Mouse (Mus musculus): Measurements from ENCODE around the gene Actg1.
A peak's percentile ranks its signal among the peaks of the same experiment; 100 is the strongest.
"Not testable (repeated sequence)": the region's sequence is repeated elsewhere in the genome, so short reads cannot be mapped to it uniquely, and the experiment has no call there.

Actg1 gene

DNA sequence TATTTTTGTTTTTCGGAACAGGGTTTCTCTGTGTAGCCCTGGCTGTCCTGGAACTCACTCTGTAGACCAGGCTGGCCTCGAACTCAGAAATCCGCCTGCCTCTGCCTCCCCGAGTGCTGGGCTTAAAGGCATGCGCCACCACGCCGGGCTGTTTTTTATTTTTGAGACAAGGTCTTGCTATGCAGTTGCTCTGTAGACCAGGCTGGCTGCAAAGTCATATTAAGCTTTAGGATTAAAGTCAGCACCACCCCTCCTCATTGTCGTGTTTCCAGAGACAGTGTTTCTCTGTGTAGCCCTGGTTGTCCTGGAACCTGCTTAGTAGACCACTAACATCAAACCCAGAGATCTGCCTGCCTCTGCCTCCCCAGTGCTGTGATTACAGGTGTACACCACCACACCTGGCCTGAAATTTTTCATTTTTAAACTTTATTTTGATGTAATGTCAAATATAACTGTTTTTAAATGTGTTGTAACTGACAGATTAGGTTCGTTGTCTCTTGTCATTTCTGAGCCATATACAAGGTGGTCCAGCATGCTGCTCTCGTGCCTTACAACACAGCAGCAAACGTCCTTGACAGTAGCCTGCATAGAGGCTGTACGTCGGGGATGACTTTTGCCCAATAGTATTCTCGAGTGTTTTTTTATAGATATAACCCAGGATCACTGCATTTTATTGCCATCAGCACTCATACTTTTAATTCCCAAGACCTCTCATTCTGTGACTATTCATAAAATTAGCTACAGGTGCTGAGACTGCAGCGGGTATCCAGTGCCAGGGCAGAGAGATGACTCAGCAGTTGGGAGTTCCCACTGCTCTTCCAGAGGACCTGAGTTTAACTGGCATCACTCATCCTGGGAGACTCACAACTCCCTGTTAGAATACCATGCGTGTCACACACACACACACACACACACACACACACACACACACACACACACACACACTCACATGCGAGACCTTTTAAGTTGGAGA lies 6.2 kb upstream of the Actg1 start:
- H3K36me3 ChIP-seq (ENCODE audit: control insufficient read depth, insufficient read depth, low read length, poor library complexity, severe bottlenecking), result no peaks in the 10 kb centered on the region
- H3K27me3 ChIP-seq (ENCODE audit: control insufficient read depth, insufficient read depth, low read length, poor library complexity, severe bottlenecking), result no peaks in the 10 kb centered on the region
- no peak for DNase-seq (ENCODE audit: low read depth, low spot score)

DNA sequence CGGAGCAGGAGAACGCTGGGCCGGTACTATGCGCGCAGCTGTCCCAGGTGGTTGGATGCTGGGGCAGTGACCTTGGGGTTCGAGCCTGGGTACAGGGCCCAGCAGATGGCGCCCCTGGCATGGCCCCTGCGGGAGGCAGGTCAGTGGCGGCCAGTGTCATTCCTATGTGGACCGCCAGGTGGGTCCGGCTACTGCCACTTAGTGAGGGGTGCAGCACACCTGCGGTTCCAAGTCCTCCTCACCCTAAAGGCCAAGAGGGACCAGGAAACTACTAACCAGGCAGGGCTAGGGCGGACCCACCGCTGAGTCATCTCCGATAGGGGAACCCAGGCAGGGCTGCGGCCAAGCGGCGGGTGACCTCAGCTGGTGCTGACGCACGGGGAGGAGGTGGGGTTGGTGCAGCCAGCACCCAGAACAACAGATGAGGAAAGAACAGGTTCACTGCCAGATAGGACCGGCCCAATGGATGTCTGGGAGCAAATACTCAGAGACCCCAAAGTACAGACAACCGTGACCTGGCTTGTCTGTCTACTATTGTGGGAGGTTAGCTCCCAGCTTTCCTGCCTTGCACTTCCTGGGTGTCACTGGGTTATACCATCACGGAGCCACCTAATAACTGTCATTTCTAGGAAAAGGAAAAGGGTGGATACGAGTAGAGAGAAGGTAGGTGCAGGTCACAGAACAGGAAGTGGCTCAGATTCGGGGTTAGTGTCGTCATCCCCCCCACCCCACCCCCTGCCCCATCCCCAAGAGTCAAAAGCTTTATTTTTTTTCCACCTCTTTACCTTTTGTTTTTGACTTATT lies 5.4 kb upstream of the Actg1 start:
- peak; percentile 90 for DNase-seq (ENCODE audit: low read depth, low spot score)
- Histone ChIP-seq H3K27me3 (ENCODE audit: control insufficient read depth, insufficient read depth, low read length, poor library complexity, severe bottlenecking) (no peaks in the 10 kb centered on the region), H3K36me3 (ENCODE audit: control insufficient read depth, insufficient read depth, low read length, poor library complexity, severe bottlenecking) (no peaks in the 10 kb centered on the region)

DNA sequence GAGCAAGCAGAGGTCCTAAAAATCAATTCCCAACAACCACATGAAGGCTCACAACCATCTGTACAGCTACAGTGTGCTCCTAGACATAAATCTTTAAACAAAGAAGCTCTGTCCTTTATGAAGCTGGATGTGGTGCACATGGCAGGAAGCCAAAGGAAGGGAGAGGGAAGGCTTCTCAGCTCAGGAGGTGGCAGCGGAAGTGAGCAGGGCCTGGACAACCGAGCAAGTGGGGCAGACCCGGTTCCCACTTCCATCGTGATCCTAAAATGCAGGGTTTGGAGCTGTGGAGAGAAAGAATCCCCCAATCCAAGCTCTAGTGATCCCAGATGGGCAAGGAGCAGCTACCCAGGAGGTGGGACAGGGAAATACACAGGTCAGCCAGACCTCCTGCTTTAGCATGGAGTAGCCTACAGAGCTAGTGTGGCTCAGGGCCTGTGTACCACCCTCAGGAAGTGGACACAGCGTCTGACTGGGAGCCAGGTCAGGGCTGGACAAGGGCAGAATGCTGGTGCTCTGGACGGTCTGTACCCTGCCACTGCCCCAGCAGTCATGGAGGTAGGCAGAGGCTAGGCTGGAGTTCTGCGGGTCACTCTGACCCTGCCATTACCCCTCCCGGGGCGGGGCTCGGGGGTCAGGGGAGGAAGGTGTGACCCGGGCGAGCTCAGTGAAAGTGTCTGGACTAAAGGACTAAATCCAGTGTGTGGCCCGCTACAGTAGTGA lies 4.4 kb upstream of the Actg1 start:
- no peaks in the 10 kb centered on the region for H3K36me3 ChIP-seq (ENCODE audit: control insufficient read depth, insufficient read depth, low read length, poor library complexity, severe bottlenecking)
- H3K27me3 ChIP-seq (ENCODE audit: control insufficient read depth, insufficient read depth, low read length, poor library complexity, severe bottlenecking), result no peaks in the 10 kb centered on the region
- no peak for DNase-seq (ENCODE audit: low read depth, low spot score)

DNA sequence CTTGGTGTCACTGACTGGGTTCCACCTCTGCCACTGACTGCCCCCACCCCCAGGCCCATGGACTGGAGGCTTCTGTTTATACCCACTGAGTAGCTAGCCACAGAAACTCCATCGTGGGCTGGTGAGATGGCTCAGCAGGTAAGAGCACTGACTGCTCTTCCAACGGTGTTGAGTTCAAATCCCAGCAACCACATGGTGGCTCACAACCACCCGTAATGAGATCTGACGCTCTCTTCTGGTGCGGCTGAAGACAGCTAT lies 3.7 kb upstream of the Actg1 start:
- not testable (repeated sequence) for H3K27me3 ChIP-seq (ENCODE audit: control insufficient read depth, insufficient read depth, low read length, poor library complexity, severe bottlenecking); DNase-seq (ENCODE audit: low read depth, low spot score)

DNA sequence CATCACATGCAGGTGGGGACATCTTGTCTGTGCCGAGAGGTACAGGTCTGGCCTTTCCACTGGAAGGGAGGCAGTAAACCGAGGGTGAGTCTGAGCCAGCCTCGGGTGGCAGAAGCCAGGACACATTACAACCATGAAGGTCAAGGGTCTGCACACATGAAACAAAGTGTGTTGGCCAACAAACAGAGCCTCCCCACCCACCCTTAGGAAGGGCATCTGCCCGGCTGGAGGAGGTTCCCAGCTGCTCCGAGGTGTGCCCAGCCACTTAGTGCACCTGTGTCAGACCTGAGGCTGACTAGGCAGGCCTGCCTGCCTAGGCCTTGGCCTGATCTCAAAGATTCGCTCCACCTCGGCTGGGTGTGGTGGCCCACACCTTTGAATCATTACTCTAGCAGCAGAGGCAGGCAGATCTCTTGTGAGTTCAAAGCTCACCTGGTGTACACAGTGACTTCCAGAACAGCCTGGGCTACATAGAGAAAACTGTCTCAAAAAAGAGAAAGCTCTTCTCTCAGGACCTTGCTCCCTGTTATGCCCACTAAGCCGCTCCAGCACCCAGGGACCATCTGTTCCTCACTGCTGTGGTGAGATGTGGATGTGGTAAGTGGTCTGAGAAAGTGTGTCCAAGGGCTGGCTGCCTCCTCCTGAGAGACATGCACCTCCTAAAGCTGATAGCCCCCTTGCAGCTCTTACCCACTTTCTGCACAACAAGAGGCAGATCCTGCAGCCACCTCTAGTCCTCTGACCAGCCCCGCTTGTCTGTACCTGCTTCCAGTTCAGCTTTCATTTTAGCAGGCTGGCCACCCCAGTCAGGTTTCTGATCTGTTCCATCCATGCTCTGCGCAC lies 3.1 kb upstream of the Actg1 start:
- Histone ChIP-seq H3K27me3 (ENCODE audit: control insufficient read depth, insufficient read depth, low read length, poor library complexity, severe bottlenecking) (no peaks in the 10 kb centered on the region), H3K36me3 (ENCODE audit: control insufficient read depth, insufficient read depth, low read length, poor library complexity, severe bottlenecking) (peaks cover 5% of the 10 kb centered on the region; the same call in 1 of the 2 replicates)
- DNase-seq (ENCODE audit: low read depth, low spot score), result no peak

More for the DNA sequence above, 3.7 kb upstream of the Actg1 start:
- H3K36me3 ChIP-seq (ENCODE audit: control insufficient read depth, insufficient read depth, low read length, poor library complexity, severe bottlenecking), result not testable (repeated sequence)

DNA sequence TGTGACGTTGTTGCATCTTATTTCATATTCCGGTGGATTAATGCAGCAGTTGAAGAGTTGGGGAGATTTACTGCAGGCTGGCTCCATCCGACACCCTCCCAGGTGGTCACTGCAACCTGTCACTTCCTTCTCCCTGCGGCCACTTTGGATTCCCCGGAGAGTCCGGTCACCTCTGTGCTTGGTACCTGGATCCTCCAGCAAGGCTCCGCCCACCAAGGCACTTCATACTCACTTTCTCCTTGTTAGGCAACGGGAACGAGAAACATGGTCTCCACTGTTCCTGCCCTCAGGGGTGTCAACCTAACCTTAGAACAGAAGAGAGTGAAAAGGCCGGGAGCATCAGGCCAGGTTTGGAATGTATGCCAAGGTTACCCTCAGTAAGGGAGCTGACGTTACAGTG lies 2.4 kb upstream of the Actg1 start:
- no peak for DNase-seq (ENCODE audit: low read depth, low spot score)
- H3K36me3 ChIP-seq (ENCODE audit: control insufficient read depth, insufficient read depth, low read length, poor library complexity, severe bottlenecking), result peaks cover 5% of the 10 kb centered on the region; the same call in 1 of the 2 replicates
- no peaks in the 10 kb centered on the region for H3K27me3 ChIP-seq (ENCODE audit: control insufficient read depth, insufficient read depth, low read length, poor library complexity, severe bottlenecking)

DNA sequence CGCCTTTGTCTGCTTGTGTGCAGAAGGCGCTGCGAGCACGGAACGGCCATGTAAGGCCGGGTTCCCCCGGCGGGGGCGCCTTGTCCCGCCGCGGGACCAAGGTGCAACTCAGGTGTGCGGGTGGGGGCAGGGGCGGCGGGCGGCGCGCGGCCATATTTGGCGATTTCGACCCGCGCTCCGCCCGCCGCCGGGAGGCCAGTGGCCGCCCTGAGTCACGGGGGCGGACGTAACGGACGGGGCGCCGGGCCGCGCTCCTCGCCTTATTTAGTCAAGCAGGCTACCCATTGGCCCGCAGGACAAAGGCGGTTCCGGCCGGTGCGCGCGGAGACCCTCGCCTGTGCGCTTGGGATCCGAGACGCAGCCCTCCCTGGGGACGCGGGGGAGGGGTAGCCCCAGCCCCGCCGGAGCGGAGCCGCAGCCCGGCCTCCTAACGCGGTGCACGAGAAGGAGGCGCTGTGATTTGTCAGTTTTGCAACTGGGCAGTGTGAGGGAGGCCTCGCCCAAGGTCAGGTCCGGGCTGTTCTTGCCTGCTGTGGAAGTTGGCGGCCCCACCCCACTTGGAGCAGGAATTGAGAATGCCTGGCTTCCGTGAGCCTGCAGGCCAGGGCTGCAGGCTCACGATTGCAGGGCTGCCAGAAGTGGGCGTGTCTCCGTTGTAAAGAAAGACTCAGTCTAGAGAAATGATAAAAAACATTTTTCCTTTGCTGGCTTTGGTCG lies 1.8 kb upstream of the Actg1 start:
- peak; percentile 85 for DNase-seq (ENCODE audit: low read depth, low spot score)
- Histone ChIP-seq H3K27me3 (ENCODE audit: control insufficient read depth, insufficient read depth, low read length, poor library complexity, severe bottlenecking) (no peaks in the 10 kb centered on the region), H3K36me3 (ENCODE audit: control insufficient read depth, insufficient read depth, low read length, poor library complexity, severe bottlenecking) (peaks cover 9% of the 10 kb centered on the region)

DNA sequence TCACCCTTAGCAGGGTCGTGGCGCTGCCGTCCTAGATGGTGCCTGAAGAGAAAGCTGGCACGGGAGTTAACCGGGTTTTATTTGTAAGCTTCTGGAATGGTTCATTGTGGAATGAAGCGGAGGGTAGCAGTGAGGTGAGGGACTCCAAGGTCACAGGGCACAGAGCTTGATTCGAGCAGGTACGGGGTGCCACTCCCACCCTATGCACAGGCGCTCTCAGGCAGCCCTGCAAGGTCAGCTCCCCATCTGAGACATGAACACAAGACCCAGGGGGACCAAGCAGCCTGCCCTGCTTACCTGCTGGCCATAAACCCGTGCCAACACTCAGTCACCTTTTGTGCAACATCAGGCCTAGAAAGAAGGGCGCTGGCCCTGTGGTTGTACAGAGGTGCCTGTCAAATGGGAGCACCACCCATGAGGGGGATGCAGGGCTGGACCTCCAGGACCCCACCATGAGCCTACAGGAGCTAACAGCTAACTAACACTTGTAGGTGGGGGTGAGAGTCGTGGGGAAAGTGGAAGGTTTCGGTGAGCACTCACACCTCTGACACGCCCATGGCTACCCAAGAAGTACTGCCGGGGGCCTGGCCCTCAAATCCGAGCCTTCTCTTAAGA lies 1.1 kb upstream of the Actg1 start:
- H3K36me3 ChIP-seq (ENCODE audit: control insufficient read depth, insufficient read depth, low read length, poor library complexity, severe bottlenecking), result peaks cover 11% of the 10 kb centered on the region
- no peak for DNase-seq (ENCODE audit: low read depth, low spot score)
- no peaks in the 10 kb centered on the region for H3K27me3 ChIP-seq (ENCODE audit: control insufficient read depth, insufficient read depth, low read length, poor library complexity, severe bottlenecking)

DNA sequence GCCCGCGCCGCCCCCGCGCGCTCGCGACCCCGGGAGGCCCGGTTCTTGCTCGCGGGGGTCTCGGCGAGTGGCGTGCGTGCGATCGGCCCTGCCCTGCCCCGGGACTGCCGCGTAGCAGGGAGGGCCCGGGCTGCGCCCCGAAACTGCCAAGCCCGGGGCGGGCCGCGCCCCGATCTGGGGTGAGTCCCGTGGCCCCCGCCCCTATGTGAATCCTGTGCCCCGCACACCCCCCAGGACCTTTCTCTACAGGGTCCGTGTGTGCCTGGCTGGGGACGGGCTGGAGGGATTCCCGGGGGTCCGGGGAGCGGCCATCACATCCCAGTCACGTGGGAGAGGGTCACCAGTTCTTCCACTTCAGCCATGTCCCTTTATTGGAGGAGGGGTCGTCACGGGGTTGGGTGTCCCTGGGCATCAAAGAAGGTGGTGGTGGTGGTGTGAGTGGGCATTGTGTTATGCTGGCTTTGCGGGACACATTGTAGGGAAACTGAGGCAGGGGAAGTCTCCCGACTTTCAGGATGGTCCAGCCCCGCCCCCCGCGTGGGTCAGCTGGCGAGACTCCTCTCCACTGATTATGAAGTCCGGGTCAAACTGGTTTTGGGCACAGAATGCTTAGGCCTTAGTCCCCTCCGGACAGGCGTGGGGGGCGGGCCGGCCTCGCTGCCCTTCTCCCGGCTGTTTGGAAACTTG lies 485 bp upstream of the Actg1 start:
- Histone ChIP-seq H3K27me3 (ENCODE audit: control insufficient read depth, insufficient read depth, low read length, poor library complexity, severe bottlenecking) (no peaks in the 10 kb centered on the region), H3K36me3 (ENCODE audit: control insufficient read depth, insufficient read depth, low read length, poor library complexity, severe bottlenecking) (peaks cover 11% of the 10 kb centered on the region)
- DNase-seq (ENCODE audit: low read depth, low spot score), result no peak

DNA sequence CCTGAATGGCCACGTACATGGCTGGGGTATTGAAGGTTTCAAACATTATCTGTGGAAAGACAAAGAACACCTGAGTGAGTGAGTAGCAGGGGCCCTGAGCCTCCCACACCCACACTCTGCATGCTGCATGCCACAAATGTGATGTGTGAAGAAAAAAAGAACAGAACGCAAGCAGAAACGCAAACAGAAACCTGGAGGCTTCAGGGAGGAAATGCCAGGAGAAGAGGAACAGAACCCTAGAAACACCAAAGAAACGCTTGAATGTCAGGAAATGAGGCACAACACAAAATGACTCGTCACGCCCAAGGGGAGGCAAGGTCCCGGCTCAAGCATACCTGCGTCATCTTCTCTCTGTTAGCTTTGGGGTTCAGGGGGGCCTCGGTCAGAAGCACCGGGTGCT lies 1.0 kb downstream of the Actg1 start:
- DNase-seq (ENCODE audit: low read depth, low spot score), result peak; percentile 65
- peaks cover 11% of the 10 kb centered on the region for H3K36me3 ChIP-seq (ENCODE audit: control insufficient read depth, insufficient read depth, low read length, poor library complexity, severe bottlenecking)

DNA sequence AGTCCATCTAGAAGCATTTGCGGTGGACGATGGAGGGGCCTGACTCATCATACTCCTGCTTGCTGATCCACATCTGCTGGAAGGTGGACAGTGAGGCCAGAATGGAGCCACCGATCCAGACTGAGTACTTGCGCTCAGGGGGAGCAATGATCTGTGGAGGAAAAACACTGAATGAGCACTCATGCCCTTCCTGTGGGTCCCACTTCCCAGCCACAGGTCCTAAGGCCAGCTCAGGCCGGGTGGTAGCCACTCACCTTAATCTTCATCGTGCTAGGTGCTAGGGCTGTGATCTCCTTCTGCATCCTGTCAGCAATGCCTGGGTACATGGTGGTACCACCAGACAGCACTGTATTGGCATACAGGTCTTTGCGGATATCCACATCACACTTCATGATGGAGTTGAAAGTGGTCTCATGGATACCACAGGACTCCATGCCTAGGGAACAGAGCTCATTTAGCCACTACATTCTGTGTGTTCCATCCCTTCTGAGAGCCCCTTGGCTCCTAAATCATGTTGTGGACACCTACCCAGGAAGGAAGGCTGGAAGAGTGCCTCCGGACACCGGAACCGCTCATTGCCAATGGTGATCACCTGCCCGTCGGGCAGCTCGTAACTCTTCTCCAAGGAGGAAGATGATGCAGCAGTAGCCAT lies 1.8 kb downstream of the Actg1 start:
- DNase-seq (ENCODE audit: low read depth, low spot score); H3K27me3 ChIP-seq (ENCODE audit: control insufficient read depth, insufficient read depth, low read length, poor library complexity, severe bottlenecking): not testable (repeated sequence)
- H3K36me3 ChIP-seq (ENCODE audit: control insufficient read depth, insufficient read depth, low read length, poor library complexity, severe bottlenecking), result peaks cover 11% of the 10 kb centered on the region

More for the DNA sequence above, 1.0 kb downstream of the Actg1 start:
- H3K27me3 ChIP-seq (ENCODE audit: control insufficient read depth, insufficient read depth, low read length, poor library complexity, severe bottlenecking), result no peaks in the 10 kb centered on the region

DNA sequence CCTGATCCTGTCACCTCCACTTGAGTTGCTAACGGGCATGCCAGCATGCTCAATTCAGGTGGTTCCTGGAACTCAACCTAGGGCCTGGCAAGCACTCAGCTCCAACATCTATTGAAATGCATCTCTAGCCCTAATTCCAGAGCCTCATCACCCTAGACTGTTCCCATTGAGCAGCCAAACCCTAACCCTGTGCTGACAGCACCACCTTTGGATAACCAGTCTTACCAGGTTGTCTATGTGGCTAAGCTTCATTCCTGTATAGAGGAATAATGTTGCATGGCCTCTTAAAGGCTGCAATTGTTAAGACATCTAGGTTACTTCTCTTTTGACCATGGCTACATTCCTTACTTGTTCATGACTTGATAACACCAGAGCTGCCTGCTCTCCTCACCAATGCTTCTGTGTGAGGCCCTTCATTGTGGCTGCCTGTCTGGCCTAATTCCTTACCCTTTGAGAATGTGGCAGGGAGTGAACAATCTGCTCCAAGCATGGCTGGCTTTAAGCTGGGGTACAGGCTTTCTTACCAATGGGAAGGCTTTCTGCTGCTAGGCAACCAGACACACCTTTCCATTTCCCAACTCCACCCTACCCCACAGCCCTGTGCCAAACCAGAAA lies 3.2 kb downstream of the Actg1 start:
- H3K27me3 ChIP-seq (ENCODE audit: control insufficient read depth, insufficient read depth, low read length, poor library complexity, severe bottlenecking), result no peaks in the 10 kb centered on the region
- DNase-seq (ENCODE audit: low read depth, low spot score), result no peak
- peaks cover 11% of the 10 kb centered on the region for H3K36me3 ChIP-seq (ENCODE audit: control insufficient read depth, insufficient read depth, low read length, poor library complexity, severe bottlenecking)

All from splenic B cell, adult 2 months (primary cell).